Mouse (Mus musculus) CH12.LX (cell line): ENCODE measurements around the gene Cfap300.

Experiments
- CTCF ChIP-seq, 2 experiments: IDR thresholded peaks in 1 of 2; conservative IDR thresholded peaks in 1 of 2; 2 replicates each; pipeline ENCODE4 v1.5.1; 2011 to 2012; ENCODE audit warnings: low read depth in 2 of 2, low read length in 2 of 2, improper control_type of control experiment in 1 of 2, inconsistent platforms in 1 of 2, mild to moderate bottlenecking in 1 of 2, moderate library complexity in 1 of 2
- ELF1 ChIP-seq: IDR thresholded peaks from 2 replicates; pipeline ENCODE4 v1.6.1; 2014; ENCODE audit warnings: low read depth, mild to moderate bottlenecking, inconsistent platforms, low read length, improper control_type of control experiment
- ETS1 ChIP-seq: conservative IDR thresholded peaks from 2 replicates; pipeline ENCODE4 v1.6.1; 2012; ENCODE audit warnings: low read depth, mild to moderate bottlenecking, inconsistent platforms, low read length, improper control_type of control experiment, moderate library complexity
- MAZ ChIP-seq: IDR thresholded peaks from 2 replicates; pipeline ENCODE4 v1.6.1; 2012; ENCODE audit warnings: low read depth, mild to moderate bottlenecking, inconsistent platforms, low read length, improper control_type of control experiment, moderate library complexity
- POLR2A ChIP-seq: IDR thresholded peaks from 2 replicates; pipeline ENCODE4 v1.6.1; 2011; ENCODE audit warnings: low read depth, mild to moderate bottlenecking, improper control_type of control experiment, low read length
- SMC3 ChIP-seq: IDR thresholded peaks from 2 replicates; pipeline ENCODE4 v1.6.1; 2011; ENCODE audit warnings: low read depth, low read length, improper control_type of control experiment
- USF2 ChIP-seq: conservative IDR thresholded peaks from 2 replicates; pipeline ENCODE4 v1.6.1; 2011; ENCODE audit warnings: low read depth, low read length, improper control_type of control experiment
- ZC3H11A ChIP-seq: IDR thresholded peaks from 2 replicates; pipeline ENCODE4 v1.6.1; 2012; ENCODE audit warnings: low read depth, mild to moderate bottlenecking, inconsistent platforms, low read length, improper control_type of control experiment

GRCm38 (mm10) chr9:8043044-8043387, 393 bp upstream of the Cfap300 start:
- TF ChIP-seq CTCF (conservative IDR thresholded peaks at IDR 0.05 in 1 of 2, IDR thresholded peaks at IDR 0.05 in 1 of 2; ENCODE audit: low read depth in 2 of 2, low read length in 2 of 2): no peak
- TF ChIP-seq ETS1: no peak
- no peak for TF ChIP-seq ZC3H11A
- no peak for TF ChIP-seq USF2
- no peak for TF ChIP-seq SMC3
- TF ChIP-seq ELF1: no peak
- TF ChIP-seq POLR2A: no peak
- no peak for TF ChIP-seq MAZ
